Mouse (Mus musculus): ENCODE measurements at regions not wholly inside any gene's neighbourhood (a gene's known extent, or its start where the extent isn't known, plus 50 kb on each side); places are given as distances from the start of the nearest gene placed in this dataset.

GRCm38 (mm10) chr2:166427390-166427789 is 271.9 kb upstream of the Sulf2 start:
- TF ChIP-seq CTCF (IDR thresholded peaks at IDR 0.05; ENCODE audit: borderline replicate concordance, control insufficient read depth, extremely low read depth, insufficient read depth, low read length, poor library complexity): no peak
- no peak for TF ChIP-seq POLR2A (IDR thresholded peaks at IDR 0.05; ENCODE audit: control insufficient read depth, extremely low read depth, insufficient read depth, low read length, poor library complexity)

All from thymus, adult 2 months (tissue).